In genomic region chr13:75063947-75064346, GRCm38 (mm10) we compare ENCODE assay signal across 34 mouse cellular contexts. TPM values are rescaled to one million over a fixed set of nuclear protein-coding genes. Genes with fewer than 3 reads are reported as not detected.
"Had no signal": no experiment of that assay in that cellular context is flagged by ENCODE, and none has a peak within 500 bp of the region (broad histone marks: within the 10 kb centered on the region; RNA-seq: fewer than 3 reads in every experiment).

No protein-coding gene starts in this region.

- H3K9ac ChIP-seq: heart, embryonic 12.5 days; heart, embryonic 13.5 days; heart, embryonic 15.5 days; hindbrain, embryonic 12.5 days; hindbrain, embryonic 14.5 days; hindbrain, embryonic 15.5 days; kidney, embryonic 15.5 days had no signal

- H3K36me3 ChIP-seq: heart, embryonic 12.5 days; heart, embryonic 13.5 days; heart, embryonic 15.5 days; hindbrain, embryonic 10.5 days; hindbrain, embryonic 12.5 days; hindbrain, embryonic 15.5 days; kidney, embryonic 15.5 days had no signal

- H3K27me3 ChIP-seq: heart, embryonic 12.5 days; heart, embryonic 13.5 days; heart, embryonic 15.5 days; hindbrain, embryonic 12.5 days; hindbrain, embryonic 15.5 days; kidney, embryonic 15.5 days had no signal

- H3K9me3 ChIP-seq: heart, embryonic 12.5 days; heart, embryonic 13.5 days; heart, embryonic 15.5 days; hindbrain, embryonic 10.5 days; hindbrain, embryonic 12.5 days; hindbrain, embryonic 15.5 days; kidney, embryonic 15.5 days had no signal

- H3K4me3 ChIP-seq: heart, adult 2 months; heart, embryonic 12.5 days; heart, embryonic 13.5 days; heart, embryonic 15.5 days; hindbrain, embryonic 10.5 days; hindbrain, embryonic 12.5 days; hindbrain, embryonic 15.5 days; kidney, embryonic 15.5 days; layer of hippocampus, adult 2 months; left cerebral cortex, adult 2 months had no signal

- H3K27ac ChIP-seq: heart, adult 2 months; heart, embryonic 13.5 days; heart, embryonic 15.5 days; hindbrain, embryonic 10.5 days; hindbrain, embryonic 12.5 days; hindbrain, embryonic 14.5 days; hindbrain, embryonic 15.5 days; hindbrain, postnatal 0 days; kidney, embryonic 15.5 days; kidney, postnatal 0 days; layer of hippocampus, adult 2 months; left cerebral cortex, adult 2 months had no signal

- DNase-seq: heart, adult 2 months; heart, postnatal 10 days; heart, postnatal 14 days; heart, postnatal 36 days; heart, postnatal 4 days; kidney, adult 11 months; kidney, adult 18-20 months; kidney, adult 2 months; kidney, adult 8-10 months; kidney, adult 9 months; kidney, postnatal 10 days; kidney, postnatal 14 days; kidney, postnatal 25 days; kidney, postnatal 36 days; kidney, postnatal 4 days; layer of hippocampus, adult 9-11 months; layer of hippocampus, postnatal 36 days had no signal

- H3K4me1 ChIP-seq: heart, embryonic 12.5 days; heart, embryonic 13.5 days; heart, embryonic 15.5 days; hindbrain, embryonic 10.5 days; hindbrain, embryonic 12.5 days; hindbrain, embryonic 15.5 days; kidney, embryonic 15.5 days had no signal

- H3K4me2 ChIP-seq: heart, embryonic 11.5 days; heart, embryonic 12.5 days; heart, embryonic 13.5 days; heart, embryonic 15.5 days; hindbrain, embryonic 12.5 days; hindbrain, embryonic 14.5 days; hindbrain, embryonic 15.5 days; kidney, embryonic 15.5 days had no signal

- ATAC-seq: hindbrain, embryonic 16.5 days; hindbrain, postnatal 0 days; inflammation-experienced regulatory T-cells, adult 6 months had no signal

RNA-seq across cellular contexts. Expression of gene Pcsk1, which starts 25.7 kb away (rescaled TPM):
- total RNA-seq: hematopoietic stem cell, adult 5-6 weeks had no signal
- polyA plus RNA-seq: kidney, embryonic 14.5 days; kidney, postnatal 0 days had no signal
